Mouse (Mus musculus): Measurements from ENCODE around the gene Grip1.

Grip1 gene

DNA sequence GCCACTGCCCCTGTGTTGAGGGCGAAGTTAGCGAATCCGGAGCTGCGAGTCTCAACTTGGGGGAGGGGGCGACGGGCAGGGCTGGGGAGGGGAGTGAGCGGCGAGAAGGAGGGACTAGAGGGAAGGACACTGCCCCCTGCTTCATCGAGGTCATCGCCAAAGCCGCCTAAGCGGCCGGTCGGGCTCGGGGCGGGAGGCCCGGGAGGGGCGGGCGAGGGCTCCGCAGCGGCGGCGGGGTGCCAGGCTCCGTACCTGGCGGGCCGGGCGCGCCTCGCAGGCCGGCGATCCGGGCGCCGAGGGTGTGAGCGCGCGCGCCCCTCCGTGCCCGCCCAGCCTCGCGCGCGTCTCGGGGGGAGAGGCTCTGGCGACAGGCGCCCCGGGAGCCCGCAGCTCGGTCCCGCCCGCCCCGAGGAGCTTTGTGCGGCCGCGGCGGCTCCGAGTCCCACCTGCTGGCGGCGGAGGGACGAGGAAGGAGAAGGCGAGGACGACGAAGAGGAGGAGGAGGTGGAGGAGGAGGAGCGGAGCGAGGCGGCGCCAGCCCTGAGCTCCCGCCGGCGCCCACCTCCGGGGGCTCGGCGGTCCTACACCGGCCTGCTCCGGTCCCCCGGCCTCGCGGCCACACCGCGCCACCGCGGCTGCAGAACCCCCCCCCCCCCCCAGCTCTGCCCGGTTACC, at the start of gene Grip1:
Gene Grip1 (plus strand): TSS at position 400 of the 675 bp plus-strand sequence.
- CTCF ChIA-PET, result no interaction called here

DNA sequence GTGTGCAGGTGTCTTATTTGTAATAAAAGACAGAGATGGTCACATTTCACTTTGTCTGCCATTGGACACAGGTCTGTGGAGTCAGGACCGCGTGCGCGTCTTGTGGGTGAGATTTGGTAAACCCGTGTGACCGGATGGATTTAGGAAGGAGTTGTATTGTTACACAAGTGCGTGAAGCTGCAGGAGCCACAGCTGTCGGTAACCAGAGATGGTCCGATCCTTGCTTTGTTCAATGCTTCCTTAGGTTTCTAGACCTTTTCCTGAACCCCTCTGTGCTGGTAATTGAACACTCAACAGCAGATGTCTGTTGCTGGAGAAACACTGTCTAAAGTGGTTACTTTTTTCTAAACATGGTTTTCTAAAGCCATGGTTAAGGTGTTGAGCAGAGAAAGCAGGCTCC, 48.5 kb upstream of the Grip1 start:
- CTCF ChIA-PET, result no interaction called here

DNA sequence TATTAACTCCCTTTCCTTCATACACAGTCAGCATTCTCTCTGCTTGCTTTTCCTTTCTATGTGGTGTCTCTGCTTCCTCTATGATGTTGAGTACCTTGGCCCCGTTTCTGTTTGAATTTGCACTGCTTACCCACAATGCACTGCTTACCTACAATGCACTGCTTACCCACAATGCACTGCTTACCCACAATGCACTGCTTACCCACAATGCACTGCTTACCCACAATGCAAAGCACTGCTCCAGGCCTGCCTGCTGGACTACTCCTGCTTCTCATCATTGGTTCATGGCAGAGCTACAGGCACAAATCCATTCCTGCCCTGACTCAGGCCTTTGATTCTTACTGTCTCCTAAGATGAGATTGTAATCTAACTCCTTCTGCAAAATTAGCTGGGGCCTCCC, 48.0 kb upstream of the Grip1 start:
- CTCF ChIA-PET, result no interaction called here

GRCm38 (mm10) chr10:119408327-119408726, 45.3 kb upstream of the Grip1 start:
- CTCF ChIA-PET, result no interaction called here

- CTCF ChIA-PET, result no interaction called here
Observed at GRCm38 (mm10) chr10:119413238-119413637, 40.4 kb upstream of the Grip1 start.

GRCm38 (mm10) chr10:119415106-119415505, 38.5 kb upstream of the Grip1 start:
- CTCF ChIA-PET, result no interaction called here

DNA sequence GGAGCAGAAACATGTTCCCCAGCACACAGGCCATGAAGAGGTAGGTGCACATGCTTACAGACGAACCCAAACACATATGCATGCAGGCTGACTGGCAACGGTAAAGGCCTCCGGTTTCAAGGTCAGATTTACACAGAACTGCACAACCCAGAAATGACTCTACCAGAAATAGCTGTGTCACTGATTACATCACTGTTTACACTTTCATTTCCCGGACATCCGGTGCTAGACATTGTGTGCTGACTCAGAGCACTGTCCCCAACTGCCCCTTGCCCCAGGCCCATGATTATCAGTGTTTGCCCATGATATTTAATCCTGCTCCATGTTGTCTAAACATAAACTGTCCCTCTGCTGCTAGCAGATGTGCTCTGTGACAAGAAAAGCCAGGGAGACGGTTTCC, 32.2 kb upstream of the Grip1 start:
- CTCF ChIA-PET, result no interaction called here

DNA sequence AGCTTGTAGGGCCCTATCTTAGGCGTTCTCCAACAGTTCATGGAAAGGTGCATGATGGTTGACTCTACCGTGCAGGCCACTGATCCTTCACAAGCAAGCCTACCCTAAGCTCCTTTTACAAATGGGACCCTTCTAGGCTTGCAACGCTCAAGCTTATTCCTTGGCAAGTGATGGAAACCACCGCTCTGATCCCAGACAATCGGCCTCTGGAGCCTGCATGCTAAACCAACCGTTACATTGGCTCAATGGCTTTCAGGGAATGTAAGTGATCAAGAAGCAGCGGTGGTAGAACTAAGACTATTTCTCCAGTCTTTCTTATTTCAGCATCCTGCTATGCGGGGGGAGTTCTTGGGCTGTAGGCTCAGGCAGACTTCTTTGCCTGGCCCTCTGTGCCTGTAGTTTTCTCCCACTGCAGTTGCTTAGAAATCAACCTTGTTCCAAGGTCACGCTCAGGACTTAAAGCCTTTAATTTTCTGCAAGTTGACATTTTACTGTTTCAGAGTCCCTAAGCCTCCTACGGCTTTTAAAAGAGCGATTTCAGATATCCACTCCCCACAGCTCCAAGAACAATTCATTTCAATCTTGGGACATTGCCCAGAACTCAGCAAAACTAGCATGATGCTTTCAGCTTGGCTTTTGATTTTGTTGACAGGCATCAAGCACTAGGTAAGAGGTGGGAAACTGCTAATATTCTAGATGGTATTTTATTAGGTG, 29.7 kb upstream of the Grip1 start:
- CTCF ChIA-PET, result no interaction called here

- CTCF ChIA-PET, result no interaction called here
Observed at GRCm38 (mm10) chr10:119427653-119428052, 26.0 kb upstream of the Grip1 start.

DNA sequence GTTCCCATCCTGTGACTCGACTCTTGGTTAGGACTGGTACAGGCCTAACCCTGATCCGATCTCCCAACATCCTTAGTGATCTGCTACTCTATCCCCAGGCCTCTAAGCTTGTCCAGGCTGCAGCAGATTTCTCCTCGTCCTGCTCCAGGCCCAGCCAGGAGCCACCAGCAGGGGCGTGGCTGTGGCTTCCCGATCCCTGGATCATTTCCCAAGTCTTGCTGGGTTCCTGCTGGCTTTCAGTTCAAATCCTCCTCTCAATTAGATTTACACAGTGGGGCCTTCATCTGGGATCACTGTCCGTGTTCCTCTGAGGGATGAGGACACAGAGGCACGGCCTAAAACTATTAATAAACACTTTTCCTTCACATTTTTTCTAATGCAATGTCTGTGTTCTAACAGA, 25.5 kb upstream of the Grip1 start:
- CTCF ChIA-PET, result no interaction called here

GRCm38 (mm10) chr10:119430240-119430639, 23.4 kb upstream of the Grip1 start:
- CTCF ChIA-PET, result no interaction called here

DNA sequence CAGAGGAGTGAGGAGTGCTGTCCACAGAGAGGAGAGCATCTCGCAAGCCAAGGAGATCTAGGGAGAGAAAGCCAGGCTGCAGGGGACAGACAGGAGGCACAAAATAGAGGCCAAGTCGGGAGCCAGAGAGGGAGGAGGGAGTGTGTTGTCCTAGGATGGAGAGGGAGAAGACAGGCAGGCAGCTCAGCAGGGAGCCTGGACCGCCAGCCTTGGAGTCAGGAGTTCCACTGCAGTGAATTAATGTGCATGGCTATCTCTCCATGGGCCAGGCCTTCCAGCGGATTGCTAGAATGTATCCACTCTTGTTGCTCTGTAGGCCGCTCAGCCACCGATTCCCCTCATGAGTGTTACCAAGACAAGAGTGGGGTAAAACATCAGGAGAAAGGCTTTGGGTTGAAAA, 21.8 kb upstream of the Grip1 start:
- CTCF ChIA-PET, result no interaction called here

DNA sequence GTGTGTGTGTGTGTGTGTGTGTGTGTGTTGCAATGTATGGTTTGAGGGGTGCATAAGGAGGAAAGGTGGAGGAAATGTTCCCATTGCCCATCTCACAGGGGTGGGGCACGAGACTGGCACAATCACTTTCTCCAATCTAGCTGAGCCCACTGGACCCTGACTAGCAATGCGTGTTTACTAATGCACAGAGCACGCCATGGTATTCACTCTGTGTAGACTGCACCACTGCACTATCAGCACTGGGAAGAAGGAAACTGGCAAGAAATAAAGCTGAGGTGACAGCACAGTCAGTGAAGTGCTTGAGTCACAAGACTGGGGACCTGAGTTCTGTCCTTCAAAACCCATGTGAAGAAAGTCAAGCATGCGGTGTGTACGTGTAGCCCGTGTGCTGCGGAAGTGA, 17.8 kb upstream of the Grip1 start:
- CTCF ChIA-PET, result no interaction called here

DNA sequence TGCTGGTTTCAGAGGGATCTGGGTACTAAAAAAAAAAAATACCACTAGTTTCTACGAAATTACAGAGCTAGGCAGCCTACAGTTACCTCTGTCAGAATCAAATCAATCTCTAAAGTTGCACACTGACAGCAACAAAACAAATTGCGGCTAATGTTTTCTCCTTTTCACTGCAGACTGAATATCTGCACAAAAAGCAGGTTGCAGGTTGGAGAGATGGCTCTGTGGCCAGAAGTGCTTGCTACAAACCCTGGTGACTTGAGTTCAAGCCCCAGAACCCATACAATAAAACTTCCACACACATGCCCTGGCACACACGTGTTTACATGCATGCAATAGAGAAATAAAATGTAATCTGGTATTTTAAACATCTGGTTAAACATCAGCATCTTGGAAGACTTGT, 16.3 kb upstream of the Grip1 start:
- CTCF ChIA-PET, result no interaction called here

DNA sequence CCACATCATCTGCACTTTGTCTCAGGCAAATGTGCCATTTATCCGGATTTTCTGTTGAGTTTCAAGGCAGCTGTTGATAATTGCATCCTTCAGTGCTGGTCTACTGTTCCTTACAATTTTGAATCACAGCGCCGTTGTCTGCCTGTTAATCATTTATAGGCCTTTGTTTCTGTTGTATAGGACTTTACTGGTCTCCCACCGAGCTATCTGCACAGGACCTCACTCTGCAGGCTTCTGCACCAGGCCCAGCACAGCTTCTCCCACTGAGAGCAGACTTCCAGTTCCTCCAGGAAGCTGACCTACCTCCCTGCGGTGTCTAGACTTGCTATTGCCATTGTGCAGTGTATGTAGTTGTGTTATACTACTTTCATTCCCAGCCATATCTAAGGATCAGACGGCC, 11.9 kb upstream of the Grip1 start:
- CTCF ChIA-PET, result no interaction called here

GRCm38 (mm10) chr10:119447392-119447914, 6.2 kb upstream of the Grip1 start:
- CTCF ChIA-PET, result no interaction called here

DNA sequence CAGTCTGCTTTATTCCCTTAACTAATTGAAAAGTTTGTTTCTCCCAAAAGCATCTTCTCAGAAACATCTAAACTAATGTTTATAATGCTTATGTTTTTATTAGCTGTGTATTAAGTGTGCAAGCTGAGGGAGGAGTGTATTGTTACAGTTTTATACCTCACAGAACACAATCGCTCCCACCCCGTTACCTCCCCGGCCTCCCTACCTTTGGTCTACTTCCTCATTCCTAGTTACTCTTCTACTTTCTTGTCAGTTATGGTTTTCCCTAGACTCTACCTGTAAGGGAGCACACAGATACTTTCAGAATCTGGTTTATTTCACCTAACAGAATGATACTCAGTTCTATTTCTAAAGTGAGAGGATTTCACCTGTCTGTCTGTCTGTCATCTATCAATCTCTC, 5.7 kb upstream of the Grip1 start:
- CTCF ChIA-PET, result no interaction called here

- CTCF ChIA-PET, result no interaction called here
Observed at GRCm38 (mm10) chr10:119452698-119453097, 932 bp upstream of the Grip1 start.

- CTCF ChIA-PET, result no interaction called here
Observed at GRCm38 (mm10) chr10:119454106-119454667, 557 bp downstream of the Grip1 start.

DNA sequence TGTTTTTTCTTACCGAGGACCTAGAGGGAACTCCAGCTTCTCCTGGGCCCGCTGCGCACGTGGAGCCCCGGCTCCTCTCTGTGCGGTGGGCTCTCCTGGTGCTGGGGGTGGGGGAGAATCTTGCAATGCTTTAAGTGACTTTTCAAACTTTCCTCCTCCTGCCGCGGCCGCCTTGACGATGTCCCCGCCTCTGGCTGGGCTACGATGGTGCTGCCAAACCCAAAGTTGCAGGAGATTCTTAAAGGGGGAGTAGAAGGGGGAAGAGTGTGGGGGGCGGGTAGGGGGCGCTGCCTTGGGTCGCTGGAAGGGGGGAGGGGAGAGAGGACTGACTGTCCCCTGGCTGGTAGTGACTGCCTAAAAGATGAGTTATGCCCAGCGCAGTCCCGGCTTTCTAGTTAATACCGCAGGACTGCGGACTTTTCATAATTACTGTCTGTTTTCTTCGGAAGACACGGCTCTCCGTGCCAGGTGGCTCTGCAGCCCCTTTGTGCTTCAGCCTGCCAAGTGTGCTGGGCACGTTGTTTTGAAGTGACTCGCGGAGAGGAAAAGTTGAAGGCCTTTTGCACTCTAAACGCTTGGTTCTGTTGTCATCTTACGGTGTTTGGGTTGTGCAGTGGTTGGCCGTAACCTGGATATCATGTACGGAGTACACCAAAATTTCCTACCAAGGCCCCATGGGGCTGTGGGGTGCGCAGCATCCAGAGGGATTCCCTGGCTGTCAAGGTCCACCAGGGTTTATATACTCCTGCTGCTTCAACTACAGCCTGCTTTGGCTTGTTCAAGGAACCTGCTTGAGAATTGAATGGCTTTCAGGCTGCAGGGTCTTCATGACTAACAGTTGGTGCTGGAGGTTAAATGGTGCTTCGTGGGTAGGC, 1.3 kb downstream of the Grip1 start:
- CTCF ChIA-PET, result no interaction called here

DNA sequence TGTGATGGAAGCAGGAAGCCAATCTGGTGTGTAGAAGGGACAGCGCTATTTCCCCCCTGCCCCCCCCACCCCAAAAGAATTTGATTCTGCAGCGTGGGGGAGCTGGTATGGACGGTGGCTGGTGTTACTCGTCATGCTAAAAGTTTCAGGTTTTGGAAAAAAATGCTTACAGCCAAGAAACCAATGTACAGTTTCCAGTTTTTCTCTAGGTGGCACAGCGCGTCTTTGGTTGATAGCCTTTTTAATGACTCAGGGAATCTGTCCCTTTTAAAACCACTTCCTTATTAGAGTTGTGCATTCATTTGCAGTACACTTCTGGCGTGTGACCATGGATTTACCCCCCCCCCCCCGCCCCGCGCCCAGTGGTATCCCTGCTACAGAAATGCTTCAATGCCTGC, 1.9 kb downstream of the Grip1 start:
- CTCF ChIA-PET, result no interaction called here

GRCm38 (mm10) chr10:119457121-119457520, 3.5 kb downstream of the Grip1 start:
- CTCF ChIA-PET, result no interaction called here

- CTCF ChIA-PET, result no interaction called here
Observed at GRCm38 (mm10) chr10:119458991-119459390, 5.4 kb downstream of the Grip1 start.

All from spleen, embryonic (tissue).